Mouse (Mus musculus) neural tube, embryonic 11.5 days (tissue): Measurements from ENCODE around the gene Foxp1. TPM values are rescaled to one million over a fixed set of nuclear protein-coding genes. Genes with fewer than 3 reads are reported as not detected.
A peak's percentile ranks its signal among the peaks of the same experiment; 100 is the strongest.

Experiments used
- ATAC-seq: fragments of 200-750 bp; cut with Nextera tagmentation; 2 replicates; pipeline ENCODE4 v1.8.0; 2017; ENCODE audit warnings: moderate number of reproducible peaks, mild to moderate bottlenecking, moderate TSS enrichment, moderate library complexity; ENCODE audit not compliant: insufficient read depth, low FRiP score, low TSS enrichment
- DNase-seq: peaks from one replicate; pipeline ENCODE4 v3.0.0-alpha.2; 2015; ENCODE audit warnings: low spot score
- H3K27ac ChIP-seq: fragments of 300-500 bp; sonication (generic); 2 replicates; pipeline ENCODE4 v1.5.1; 2014; ENCODE audit warnings: low read depth, mild to moderate bottlenecking, low read length
- H3K27me3 ChIP-seq: fragments of 300-500 bp; sonication (generic); 2 replicates; pipeline ENCODE4 v1.6.1; 2014; ENCODE audit warnings: mild to moderate bottlenecking, low read length, mixed read lengths; ENCODE audit not compliant: control insufficient read depth, insufficient read depth
- H3K36me3 ChIP-seq: fragments of 300-500 bp; sonication (generic); 2 replicates; pipeline ENCODE4 v1.6.1; 2014; ENCODE audit warnings: mild to moderate bottlenecking, low read length, moderate library complexity, mixed read lengths; ENCODE audit not compliant: control insufficient read depth, insufficient read depth
- H3K4me1 ChIP-seq: fragments of 300-500 bp; sonication (generic); 2 replicates; pipeline ENCODE4 v1.6.1; 2014; ENCODE audit warnings: low read length, mixed read lengths; ENCODE audit not compliant: control insufficient read depth, insufficient read depth
- H3K4me2 ChIP-seq: fragments of 300-500 bp; sonication (generic); 2 replicates; pipeline ENCODE4 v1.6.1; 2014; ENCODE audit warnings: low read depth, mild to moderate bottlenecking, moderate library complexity
- H3K4me3 ChIP-seq: fragments of 300-500 bp; sonication (generic); 2 replicates; pipeline ENCODE4 v1.5.1; 2014; ENCODE audit warnings: low read depth, low read length
- H3K9ac ChIP-seq: fragments of 300-500 bp; sonication (generic); 2 replicates; pipeline ENCODE4 v1.6.1; 2014; ENCODE audit warnings: mild to moderate bottlenecking, low read length
- H3K9me3 ChIP-seq: fragments of 300-500 bp; sonication (generic); 2 replicates; pipeline ENCODE4 v1.6.1; 2016; ENCODE audit warnings: low read length; ENCODE audit not compliant: control insufficient read depth
- WGBS: fragments of 180-500 bp; shearing (Covaris S2); extraction: QIAGEN DNeasy Blood & Tissue Kit; methylation state at CpG from one replicate; pipeline ENCODE4 v1.1.7; 2014; 5-methylcytosine and 5-hydroxymethylcytosine counted together
- polyA plus RNA-seq: library from polyadenylated mRNA; unstranded; fragments of >200 nt; fragmentation: Nextera tagmentation; extraction: Ambion mirVana; gene quantifications from 2 replicates; pipeline ENCODE4 v1.2.1, GENCODE M21; 2014

Foxp1 gene
- polyA plus RNA-seq, 1 experiment from 2014 or later: 116 TPM

GRCm38 (mm10) chr6:99523679-99524370 lies 1.3 kb upstream of the Foxp1 start:
- no peak for ATAC-seq
- peak overlapping the region; percentile 99 for H3K27ac ChIP-seq
- H3K27me3 ChIP-seq: no peaks in the 10 kb centered on the region
- H3K4me2 ChIP-seq: peak overlapping the region; percentile 91
- peak overlapping the region; percentile 84 for H3K4me3 ChIP-seq
- H3K9ac ChIP-seq: peak overlapping the region; percentile 97
- H3K36me3 ChIP-seq: no peaks in the 10 kb centered on the region
- WGBS: 33% methylated on average over 10 of the region's 10 CpGs
- no peaks in the 10 kb centered on the region for H3K4me1 ChIP-seq
- H3K9me3 ChIP-seq: peaks cover 3% of the 10 kb centered on the region; the same call in 1 of the 2 replicates
- DNase-seq: no peak

GRCm38 (mm10) chr6:99523109-99523632 lies 650 bp upstream of the Foxp1 start:
- peak overlapping the region; percentile 84 for H3K4me3 ChIP-seq
- ATAC-seq (peak; percentile 51), DNase-seq (peak; percentile 84)
- no peaks in the 10 kb centered on the region for H3K36me3 ChIP-seq
- peak overlapping the region; percentile 91 for H3K4me2 ChIP-seq
- H3K4me1 ChIP-seq: no peaks in the 10 kb centered on the region
- peak overlapping the region; percentile 97 for H3K9ac ChIP-seq
- peak overlapping the region; percentile 99 for H3K27ac ChIP-seq
- no peaks in the 10 kb centered on the region for H3K27me3 ChIP-seq
- WGBS: 0% methylated on average over 22 of the region's 22 CpGs
- H3K9me3 ChIP-seq: peaks cover 3% of the 10 kb centered on the region; the same call in 1 of the 2 replicates

GRCm38 (mm10) chr6:99521641-99522358 lies 721 bp downstream of the Foxp1 start:
- no peaks in the 10 kb centered on the region for H3K4me1 ChIP-seq

DNA sequence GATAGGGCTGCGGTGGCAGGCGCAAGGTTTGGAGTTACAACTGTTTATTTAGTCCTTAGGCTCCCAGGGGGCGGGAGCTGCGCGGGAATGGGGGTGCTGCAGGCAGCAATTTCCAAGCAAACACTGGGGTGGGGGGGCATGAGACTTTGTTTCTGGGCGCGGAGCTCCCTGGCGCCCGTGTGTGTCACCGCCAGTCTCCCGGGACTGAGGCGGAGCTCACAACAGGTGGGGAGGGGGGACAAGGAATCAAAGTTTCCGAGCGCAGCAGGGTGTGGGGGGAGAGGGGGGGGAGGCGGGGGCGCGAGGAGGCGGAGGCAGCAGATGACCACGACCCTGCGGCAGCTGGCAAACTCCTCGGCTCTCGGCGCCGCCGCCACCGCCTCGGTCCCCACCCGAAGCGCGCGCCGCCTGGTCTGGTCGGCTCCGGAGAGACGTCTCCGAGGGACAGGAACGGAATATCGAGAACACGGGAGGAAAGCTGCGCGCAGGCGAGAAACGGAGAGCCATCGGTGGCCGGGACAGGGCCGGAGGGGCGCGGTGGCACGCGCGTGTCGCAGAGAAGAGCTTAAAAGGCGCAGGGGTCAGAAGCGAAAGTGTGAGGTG lies 1.4 kb downstream of the Foxp1 start:
- Histone ChIP-seq H3K4me3 (peak overlapping the region; percentile 84), H3K27ac (peak overlapping the region; percentile 99), H3K4me2 (peak overlapping the region; percentile 91), H3K9ac (peak overlapping the region; percentile 97), H3K4me1 (no peaks in the 10 kb centered on the region), H3K9me3 (no peaks in the 10 kb centered on the region), H3K27me3 (no peaks in the 10 kb centered on the region), H3K36me3 (no peaks in the 10 kb centered on the region)
- ATAC-seq: peak; percentile 59
- DNase-seq: peak; percentile 77
- WGBS: under 1% methylated on average over 54 of the region's 54 CpGs

More at GRCm38 (mm10) chr6:99521641-99522358, 721 bp downstream of the Foxp1 start:
- H3K9me3 ChIP-seq: no peaks in the 10 kb centered on the region
- no peaks in the 10 kb centered on the region for H3K27me3 ChIP-seq
- H3K4me3 ChIP-seq: peak overlapping the region; percentile 84
- ATAC-seq: peak; percentile 28
- under 1% methylated on average over 61 of the region's 64 CpGs for WGBS
- no peaks in the 10 kb centered on the region for H3K36me3 ChIP-seq
- H3K9ac ChIP-seq: peak overlapping the region; percentile 97
- peak overlapping the region; percentile 99 for H3K27ac ChIP-seq
- peak overlapping the region; percentile 91 for H3K4me2 ChIP-seq
- DNase-seq: peak; percentile 68

- DNase-seq: no peak
- Histone ChIP-seq H3K9ac (peak overlapping the region; percentile 97), H3K9me3 (no peaks in the 10 kb centered on the region)
Measured at GRCm38 (mm10) chr6:99520676-99521037, 1.9 kb downstream of the Foxp1 start.

DNA sequence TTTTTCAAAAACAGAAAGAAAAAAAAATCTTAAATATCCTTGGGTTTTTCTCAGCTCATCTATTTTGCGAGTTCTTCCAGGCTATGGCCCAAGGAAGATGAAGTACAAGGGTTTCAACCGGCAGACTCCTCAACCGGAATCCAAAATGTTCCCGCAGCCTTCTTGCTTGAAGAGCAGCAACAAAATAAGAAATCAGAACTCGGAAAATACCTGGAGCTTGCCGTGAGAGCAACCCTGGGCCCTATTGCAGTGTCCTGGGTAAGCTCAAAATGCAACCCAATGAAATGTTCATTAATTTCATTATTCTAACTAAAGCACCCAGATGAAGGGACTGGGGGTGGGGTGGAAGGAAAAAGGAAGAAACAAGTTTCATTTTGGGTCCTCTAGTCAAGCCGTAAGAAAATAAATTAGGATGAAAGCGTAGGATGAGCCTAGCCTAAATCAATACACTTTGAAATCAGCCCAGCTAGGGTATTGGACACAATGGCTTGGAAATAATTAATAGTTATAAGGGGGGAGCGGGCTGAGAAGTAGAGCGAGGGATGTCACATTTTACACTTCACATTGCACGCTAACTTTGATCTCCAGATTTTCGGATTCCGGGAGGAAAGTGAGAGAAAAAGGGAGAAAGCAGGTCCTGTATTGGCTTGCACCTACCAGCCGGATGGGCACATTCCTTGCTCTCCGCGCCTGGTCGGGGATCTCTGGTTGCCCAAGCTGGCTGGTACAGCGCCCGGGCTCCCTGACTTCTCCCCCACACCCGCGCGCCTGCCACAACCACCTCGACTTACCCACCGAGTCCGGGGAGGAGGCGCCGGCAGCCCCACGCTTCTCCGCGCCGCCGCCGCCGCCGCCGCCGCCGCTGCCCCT lies 2.5 kb downstream of the Foxp1 start:
- under 1% methylated on average over 30 of the region's 38 CpGs for WGBS
- H3K9me3 ChIP-seq: no peaks in the 10 kb centered on the region
- H3K9ac ChIP-seq: peak overlapping the region; percentile 97
- ATAC-seq (no peak), DNase-seq (peak; percentile 57)
- peak overlapping the region; percentile 99 for H3K27ac ChIP-seq
- peak overlapping the region; percentile 91 for H3K4me2 ChIP-seq
- peak overlapping the region; percentile 84 for H3K4me3 ChIP-seq
- H3K4me1 ChIP-seq: no peaks in the 10 kb centered on the region; the same call in 1 of the 2 replicates
- no peaks in the 10 kb centered on the region for H3K27me3 ChIP-seq
- no peaks in the 10 kb centered on the region for H3K36me3 ChIP-seq

More at GRCm38 (mm10) chr6:99520676-99521037, 1.9 kb downstream of the Foxp1 start:
- Histone ChIP-seq H3K4me1 (no peaks in the 10 kb centered on the region; the same call in 1 of the 2 replicates), H3K4me3 (peak overlapping the region; percentile 84), H3K36me3 (no peaks in the 10 kb centered on the region), H3K27me3 (no peaks in the 10 kb centered on the region), H3K4me2 (peak overlapping the region; percentile 91), H3K27ac (peak overlapping the region; percentile 99)
- WGBS: under 1% methylated on average over 25 of the region's 27 CpGs
- peak; percentile 64 for ATAC-seq

DNA sequence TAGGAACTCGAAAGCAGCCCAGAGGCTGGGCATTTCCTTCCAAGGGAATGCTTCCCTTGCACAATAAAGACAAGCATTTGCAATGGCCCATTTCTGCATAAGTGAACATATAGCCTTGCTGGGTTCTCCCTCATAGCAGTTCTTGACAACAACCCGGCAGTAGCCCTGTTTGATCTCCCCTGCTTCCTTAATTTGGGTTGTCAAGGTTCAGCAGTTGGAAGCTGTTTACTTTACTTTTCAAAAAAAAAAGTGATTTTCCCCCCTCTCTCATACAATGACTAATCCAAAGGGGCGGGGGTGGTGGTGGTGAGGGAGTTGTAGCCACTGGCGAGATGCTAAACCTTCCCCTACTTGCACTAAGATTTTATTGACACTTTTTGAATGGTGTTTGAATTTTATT lies 3.5 kb downstream of the Foxp1 start:
- Histone ChIP-seq H3K9me3 (no peaks in the 10 kb centered on the region), H3K4me1 (no peaks in the 10 kb centered on the region; the same call in 1 of the 2 replicates), H3K4me2 (no peak overlapping the region; the same call in 1 of the 2 replicates), H3K27ac (no peak overlapping the region), H3K9ac (no peak overlapping the region), H3K4me3 (no peak overlapping the region), H3K36me3 (no peaks in the 10 kb centered on the region), H3K27me3 (no peaks in the 10 kb centered on the region)
- no peak for ATAC-seq
- WGBS: 5% methylated on average over 4 of the region's 4 CpGs
- peak; percentile 17 for DNase-seq
